Mouse (Mus musculus) cortical plate, adult 2 months (tissue): Measurements from ENCODE around the gene Spred2. TPM values are rescaled to one million over a fixed set of nuclear protein-coding genes. Genes with fewer than 3 reads are reported as not detected.

Source experiments
- H3K27ac ChIP-seq: fragments of 200-500 bp; 2 replicates; pipeline ENCODE4 v1.5.1; 2012; ENCODE audit warnings: low read length, control low read depth, inconsistent platforms; ENCODE audit not compliant: insufficient read depth
- H3K4me1 ChIP-seq: fragments of 200-500 bp; 2 replicates; pipeline ENCODE4 v1.6.1; 2011; ENCODE audit warnings: low read length; ENCODE audit not compliant: control insufficient read depth, insufficient read depth
- H3K4me3 ChIP-seq: fragments of 200-500 bp; 2 replicates; pipeline ENCODE4 v1.5.1; 2011; ENCODE audit warnings: mild to moderate bottlenecking, low read length, control low read depth; ENCODE audit not compliant: insufficient read depth
- CTCF ChIP-seq: fragments of 200-500 bp; IDR thresholded peaks from 2 replicates; pipeline ENCODE4 v1.5.1; 2011; ENCODE audit warnings: mild to moderate bottlenecking, control low read depth, low read length; ENCODE audit not compliant: insufficient read depth; ENCODE audit errors: extremely low read depth
- POLR2A ChIP-seq: fragments of 200-500 bp; IDR thresholded peaks from 2 replicates; pipeline ENCODE4 v1.6.1; 2011; ENCODE audit warnings: mild to moderate bottlenecking, low read length, control low read depth; ENCODE audit not compliant: insufficient read depth; ENCODE audit errors: extremely low read depth
- polyA plus RNA-seq: library from polyadenylated mRNA; depleted of rRNA; stranded (reverse); fragments of >200 nt; gene quantifications from 2 replicates; pipeline ENCODE4 v1.2.3, GENCODE M21; 2012

The Spred2 gene
- polyA plus RNA-seq, 1 experiment: 42.0 TPM

DNA sequence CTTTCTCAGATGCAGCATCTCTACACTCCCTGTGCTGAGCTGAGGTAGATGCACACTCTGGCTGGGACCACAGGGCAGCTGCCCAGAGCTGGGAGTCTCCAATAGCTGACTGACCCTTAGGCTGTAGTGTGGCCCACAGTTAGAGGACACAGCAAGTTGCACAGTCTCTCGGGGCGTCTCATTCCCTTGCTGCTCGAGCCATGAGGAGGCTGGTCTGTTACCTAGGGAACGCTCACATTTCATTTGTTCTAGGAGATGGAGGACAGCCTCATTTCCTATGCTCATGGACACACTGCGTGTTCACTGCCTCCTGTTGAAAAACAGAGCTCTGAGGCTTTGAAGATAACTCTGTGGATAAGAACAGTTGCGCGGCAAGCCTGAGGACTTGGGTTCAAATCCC, 111.8 kb downstream of the Spred2 start:
- Histone ChIP-seq H3K4me3 (no peak overlapping the region), H3K27ac (peak overlapping the region; percentile 95), H3K4me1 (peaks cover 21% of the 10 kb centered on the region)
- TF ChIP-seq POLR2A (no peak), CTCF (no peak)

DNA sequence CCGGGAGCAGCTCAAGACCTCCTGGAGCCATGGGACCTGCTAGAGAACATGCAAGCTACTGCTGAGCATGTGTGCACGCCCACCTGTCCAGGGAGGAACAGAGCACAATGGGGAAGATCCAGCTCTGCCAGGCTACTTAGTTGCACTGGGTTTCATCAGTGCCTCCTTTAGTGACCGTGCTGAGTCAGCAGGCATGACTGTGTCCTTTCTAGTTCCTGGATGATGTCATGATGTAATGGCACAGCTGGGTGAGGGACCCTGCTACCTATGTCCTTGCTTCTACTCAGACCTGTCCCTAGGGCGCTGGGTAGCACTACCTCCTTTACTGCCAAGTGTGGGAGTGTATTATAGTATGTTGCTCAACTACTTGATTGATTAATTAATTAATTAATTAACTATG, 113.6 kb downstream of the Spred2 start:
- Histone ChIP-seq H3K4me3 (no peak overlapping the region), H3K27ac (peak overlapping the region; percentile 46; the same call in 1 of the 2 replicates), H3K4me1 (peaks cover 27% of the 10 kb centered on the region)
- TF ChIP-seq POLR2A (no peak), CTCF (no peak)

DNA sequence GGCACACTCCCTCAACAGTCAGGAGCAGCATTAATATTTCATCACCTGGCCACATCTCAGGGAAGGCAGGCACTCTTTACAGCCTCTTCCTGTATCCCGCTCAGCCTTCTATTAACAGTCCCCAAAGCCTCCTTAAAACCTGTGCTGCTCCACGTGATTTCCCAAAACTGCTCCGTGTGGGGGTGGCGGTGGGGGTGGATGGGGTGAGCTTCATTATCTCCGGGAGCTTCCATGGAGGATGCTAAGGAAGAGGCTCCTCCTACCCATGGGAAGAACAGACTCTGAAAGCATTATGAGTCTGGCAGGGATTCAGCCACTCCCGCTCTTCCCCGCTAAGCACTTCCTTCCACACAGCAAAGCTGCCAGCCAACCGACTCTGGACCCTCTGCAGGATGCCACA, 114.5 kb downstream of the Spred2 start:
- Histone ChIP-seq H3K4me1 (peaks cover 26% of the 10 kb centered on the region), H3K4me3 (no peak overlapping the region), H3K27ac (peak overlapping the region; percentile 59)
- TF ChIP-seq CTCF (no peak), POLR2A (no peak; the same call in 1 of the 2 replicates)

DNA sequence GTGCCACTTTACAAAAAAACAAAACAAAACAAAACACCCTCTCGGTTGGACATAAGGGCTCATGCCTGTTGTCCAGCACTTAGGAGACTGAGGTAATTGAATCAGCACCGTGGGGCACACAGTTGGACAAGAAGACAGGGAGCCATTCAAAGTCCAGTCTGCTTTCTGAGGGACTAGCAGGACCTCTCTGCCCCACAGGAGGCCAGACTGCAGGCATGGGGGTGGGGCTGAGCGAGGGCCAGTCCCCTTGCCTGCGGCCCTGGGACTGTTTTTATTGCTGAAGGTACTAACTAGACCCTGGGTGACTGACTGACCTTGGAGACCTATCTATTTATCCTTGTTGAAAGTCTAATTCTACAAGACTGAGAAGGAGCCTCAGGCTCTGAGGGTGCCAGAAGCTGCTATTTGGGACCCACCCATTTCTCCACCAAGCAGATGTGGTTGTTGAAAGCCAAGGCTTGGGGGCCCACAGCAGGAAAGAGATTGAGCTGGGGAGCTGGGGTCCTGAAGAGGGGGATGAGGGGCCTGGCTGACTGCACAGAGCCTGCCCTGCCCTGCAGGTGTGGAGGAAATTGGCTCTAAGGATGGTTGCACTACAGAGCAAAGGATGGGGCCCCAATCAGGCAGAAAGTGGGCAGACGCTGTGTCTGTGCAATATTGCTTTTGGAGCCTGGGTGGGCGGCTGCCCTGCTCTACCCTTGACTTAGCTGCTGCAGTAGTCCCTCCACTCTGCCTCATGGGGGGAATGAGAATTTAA, 117.2 kb downstream of the Spred2 start:
- Histone ChIP-seq H3K4me1 (peaks cover 14% of the 10 kb centered on the region), H3K27ac (peak overlapping the region; percentile 86), H3K4me3 (no peak overlapping the region)
- TF ChIP-seq CTCF: no peak
- no peak for TF ChIP-seq POLR2A

DNA sequence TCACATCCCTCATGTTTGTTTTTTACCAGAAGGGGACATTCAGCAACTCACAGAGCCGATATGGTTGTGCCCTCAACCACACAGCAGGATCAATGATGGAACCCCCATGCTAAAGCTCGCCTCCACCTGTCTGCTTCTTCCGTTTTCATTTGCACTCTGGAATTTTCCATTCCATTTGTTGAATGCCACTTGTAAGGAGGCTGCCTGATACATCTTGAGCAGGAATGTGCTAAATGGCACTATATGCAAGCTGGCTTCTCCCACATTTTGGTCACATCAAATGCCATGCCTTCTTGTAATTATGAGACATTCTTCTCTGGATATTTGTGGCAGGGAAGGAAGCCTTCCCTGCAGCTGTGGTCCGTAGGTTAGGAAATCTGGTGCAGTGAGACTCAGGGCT, 117.9 kb downstream of the Spred2 start:
- Histone ChIP-seq H3K4me1 (peaks cover 14% of the 10 kb centered on the region), H3K4me3 (no peak overlapping the region), H3K27ac (peak overlapping the region; percentile 86)
- TF ChIP-seq CTCF (no peak), POLR2A (no peak)

DNA sequence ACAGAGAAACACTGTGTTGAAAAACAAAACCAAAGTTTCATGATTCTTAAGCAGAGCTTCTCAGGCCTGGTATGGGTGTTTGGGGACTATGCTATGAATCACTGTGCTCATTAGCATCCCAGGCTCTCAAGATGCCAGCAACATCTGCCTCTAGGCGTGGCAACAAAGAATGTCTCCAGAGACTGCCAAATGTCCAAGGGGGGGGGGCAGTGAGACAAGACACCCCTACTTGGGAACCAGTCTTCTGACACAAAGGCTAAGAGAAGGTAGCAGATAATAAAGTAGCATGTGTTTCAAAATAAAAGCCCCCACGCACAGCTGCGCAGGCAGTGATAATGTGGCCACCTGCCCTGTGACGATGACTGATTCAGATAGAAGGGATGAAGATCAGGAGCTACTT, 119.1 kb downstream of the Spred2 start:
- H3K4me1 ChIP-seq: peaks cover 10% of the 10 kb centered on the region
- TF ChIP-seq POLR2A: no peak
- TF ChIP-seq CTCF: no peak
- no peak overlapping the region for H3K4me3 ChIP-seq
- peak overlapping the region; percentile 8; the same call in 1 of the 2 replicates for H3K27ac ChIP-seq

DNA sequence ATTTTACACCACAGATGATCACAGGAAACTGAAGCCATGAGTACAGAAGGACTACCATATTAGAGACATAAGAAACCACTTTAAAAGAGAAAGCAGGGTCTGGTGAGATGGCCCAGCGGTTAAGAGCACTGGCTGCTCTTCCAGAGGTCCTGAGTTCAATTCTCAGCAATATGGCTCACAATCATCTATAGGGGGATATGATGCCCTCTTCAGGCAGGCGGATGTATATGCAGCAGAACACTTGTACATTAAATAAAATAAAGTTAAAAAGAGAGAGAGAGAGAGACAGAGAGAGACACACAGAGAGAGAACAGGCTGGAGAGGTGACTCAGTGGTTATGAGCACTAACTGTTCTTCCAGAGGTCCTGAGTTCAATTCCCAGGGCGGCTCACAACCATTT, 121.4 kb downstream of the Spred2 start:
- TF ChIP-seq POLR2A (no peak), CTCF (no peak)
- Histone ChIP-seq H3K4me1 (peaks cover 8% of the 10 kb centered on the region), H3K4me3 (no peak overlapping the region)

DNA sequence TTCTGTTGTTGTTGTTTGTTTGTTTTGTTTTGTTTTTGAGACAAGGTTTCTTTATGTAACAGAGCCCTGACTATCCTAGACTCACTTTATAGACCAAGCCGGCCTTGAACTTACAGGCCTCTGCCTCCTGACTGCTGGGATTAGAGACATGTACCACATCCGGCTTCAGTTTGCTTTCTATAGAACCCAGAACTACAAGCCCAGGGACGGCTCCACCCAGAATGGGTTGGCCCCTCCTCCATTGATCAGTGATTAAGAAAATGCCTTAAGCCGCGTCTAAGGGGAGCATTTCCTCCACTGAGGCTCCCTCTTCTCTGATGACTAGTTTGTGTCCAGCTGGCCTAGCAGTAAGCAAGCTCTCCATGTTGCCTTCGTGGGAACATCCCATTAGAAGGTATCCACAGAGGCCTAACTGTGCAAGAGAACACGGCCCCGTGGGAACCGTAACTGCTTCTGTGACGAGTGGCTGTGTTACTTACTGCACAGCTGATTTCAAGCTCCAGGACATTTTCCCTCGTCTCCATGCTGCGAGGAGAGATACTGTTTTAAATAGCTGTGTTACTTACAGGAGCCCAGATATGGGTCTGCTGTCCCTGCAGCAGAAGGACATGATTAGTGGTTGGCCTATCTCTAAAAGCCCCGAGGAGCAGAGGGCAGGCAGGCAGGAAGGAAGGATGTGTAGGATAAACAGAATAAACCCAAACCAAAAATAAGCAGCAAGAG, 128.8 kb downstream of the Spred2 start:
- Histone ChIP-seq H3K27ac (no peak overlapping the region), H3K4me1 (peaks cover 1% of the 10 kb centered on the region; the same call in 1 of the 2 replicates), H3K4me3 (no peak overlapping the region)
- TF ChIP-seq CTCF: no peak
- TF ChIP-seq POLR2A: no peak

More for the DNA sequence above, 121.4 kb downstream of the Spred2 start:
- no peak overlapping the region for H3K27ac ChIP-seq

DNA sequence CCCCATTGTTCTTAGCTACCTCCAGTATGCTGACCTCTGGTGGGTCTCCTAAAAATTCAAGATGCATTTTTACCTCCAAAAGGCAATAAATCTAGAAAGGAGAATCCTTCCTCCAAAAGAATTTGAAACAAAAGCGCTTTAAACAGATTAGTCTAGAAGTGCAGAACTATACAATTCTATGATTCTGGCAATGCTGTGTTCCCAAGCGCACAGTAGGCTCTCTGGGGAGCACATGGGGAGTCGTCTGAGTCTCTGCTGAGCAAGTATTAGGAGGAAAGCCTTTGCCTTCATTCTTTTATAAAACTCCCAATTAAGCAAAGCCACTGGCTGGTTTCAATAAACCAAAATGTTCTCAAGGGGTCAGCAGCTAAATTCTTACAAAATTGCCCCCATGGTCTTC, 129.8 kb downstream of the Spred2 start:
- H3K4me1 ChIP-seq: peaks cover 1% of the 10 kb centered on the region; the same call in 1 of the 2 replicates
- TF ChIP-seq CTCF (no peak), POLR2A (no peak)
- H3K27ac ChIP-seq: no peak overlapping the region
- no peak overlapping the region for H3K4me3 ChIP-seq
